Mouse (Mus musculus) heart, postnatal 0 days (tissue): ENCODE measurements around the gene Srrm3.

Source experiments
- CTCF ChIP-seq: IDR thresholded peaks from 2 replicates; pipeline ENCODE4 v1.5.1; 2016; ENCODE audit warnings: antibody characterized with exemption, control low read depth, low read depth
- EP300 ChIP-seq: IDR thresholded peaks from 2 replicates; pipeline ENCODE4 v1.6.1; 2016; ENCODE audit warnings: antibody characterized with exemption, low read depth

- TF ChIP-seq EP300 (no peak), CTCF (no peak)
Measured at GRCm38 (mm10) chr5:135835981-135836380, 29.3 kb downstream of the Srrm3 start.
